Mouse (Mus musculus): ENCODE data around the gene Opn3. TPM values are rescaled to one million over a fixed set of nuclear protein-coding genes. Genes with fewer than 3 reads are reported as not detected.
A peak's percentile ranks its signal among the peaks of the same experiment; 100 is the strongest.

Opn3 gene
- 1 to 10 TPM; 4.0 to 4.6 TPM for total RNA-seq (2021)
- long read RNA-seq, experiment 1, transcript Opn3-201 (4 exons, 1,913 nt) = major isoform, 9 of 11 reads
- long read RNA-seq, experiment 1, partial matches to known transcripts = 2 of 11 reads
- long read RNA-seq, experiment 1, other reads (novel, unspliced or antisense) = 0 of 11 reads
- long read RNA-seq, experiment 2, transcript Opn3-201 (4 exons, 1,913 nt) = major isoform, 11 of 11 reads
- long read RNA-seq, experiment 2, partial matches to known transcripts = 0 of 11 reads
- long read RNA-seq, experiment 2, other reads (novel, unspliced or antisense) = 0 of 11 reads

DNA sequence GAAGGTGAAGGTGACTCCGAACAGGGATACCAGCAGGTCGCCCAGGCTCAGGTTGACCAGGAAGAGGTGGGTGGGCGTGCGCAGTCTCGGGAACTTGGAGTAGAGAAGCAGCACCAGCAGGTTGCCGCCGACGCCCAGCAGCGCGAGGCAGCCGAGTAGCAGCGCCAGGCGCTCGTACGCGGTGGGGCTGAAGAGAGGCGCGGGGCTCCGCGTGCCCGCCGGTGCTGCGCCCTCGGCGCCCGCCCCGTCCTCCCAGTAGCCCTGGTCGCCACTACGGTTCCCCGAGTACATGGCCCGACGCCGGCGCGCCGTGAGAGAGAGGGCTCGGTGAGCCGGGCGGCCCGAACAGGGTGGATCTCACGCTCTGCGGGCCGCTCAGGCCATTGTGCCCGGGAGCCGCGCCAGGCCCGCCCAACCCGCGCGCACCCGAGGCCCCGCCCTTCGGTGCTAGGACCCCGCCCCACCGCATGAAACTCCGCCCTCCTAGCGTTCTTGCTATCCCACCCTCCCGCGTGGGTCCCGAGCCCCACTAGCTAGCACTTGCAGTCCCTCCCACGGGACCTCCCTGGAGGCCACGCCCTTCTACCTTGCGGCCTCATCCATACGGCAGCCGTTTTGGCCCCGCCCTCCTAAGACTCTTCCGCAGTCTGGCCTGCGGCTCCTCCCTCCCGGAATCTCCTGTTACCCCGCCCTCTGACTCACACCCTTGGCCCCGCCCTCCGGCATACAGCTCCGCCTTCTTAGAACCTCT is at the start of gene Opn3, which contains the start of gene Chml:
Gene Opn3 (minus strand): TSS at position 531 of the 751 bp plus-strand sequence.
Gene Chml (minus strand): TSS at position 656 of the 751 bp plus-strand sequence.
- DNase-seq = peak; percentile 99

DNA sequence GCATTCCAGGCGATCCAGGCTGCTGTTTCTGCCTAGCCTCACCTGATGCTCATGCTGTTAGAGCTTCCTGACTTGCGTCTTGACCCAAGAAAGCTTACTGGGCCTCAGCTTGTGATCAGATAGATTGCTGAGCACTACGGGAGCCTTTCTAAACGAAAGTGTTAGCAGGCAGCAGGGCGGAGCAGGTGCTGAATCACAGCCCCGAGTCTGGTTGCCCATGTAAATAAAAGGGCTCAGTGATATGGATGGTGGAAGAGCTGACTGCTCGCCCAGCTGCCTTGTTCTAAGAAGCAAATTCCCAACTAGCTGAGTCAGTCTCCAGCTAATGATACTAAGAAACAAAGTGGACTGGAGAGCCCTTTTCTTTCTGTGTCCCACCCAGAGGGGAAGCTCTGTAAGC is 33.2 kb upstream of the Opn3 start:
- DNase-seq = no peak

DNA sequence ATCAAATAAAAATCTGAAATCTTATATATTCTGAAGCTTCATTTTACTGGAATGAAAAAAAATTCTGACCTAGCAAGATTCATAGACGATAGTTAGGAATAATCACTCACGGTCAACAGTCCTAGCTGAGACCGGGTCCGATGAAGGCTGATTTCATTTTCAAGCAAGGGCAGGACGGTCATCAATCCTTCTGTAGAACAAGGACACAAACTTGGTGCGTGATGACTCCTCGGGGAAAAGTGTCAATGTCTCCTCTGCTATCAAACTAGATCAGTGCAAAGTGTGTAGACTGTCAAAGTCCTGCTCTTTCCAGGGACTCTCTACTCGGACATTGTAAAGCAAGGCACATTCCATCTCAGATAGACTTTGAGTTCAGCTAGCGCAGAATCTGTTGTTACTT is 24.3 kb upstream of the Opn3 start:
- no peak for DNase-seq

DNA sequence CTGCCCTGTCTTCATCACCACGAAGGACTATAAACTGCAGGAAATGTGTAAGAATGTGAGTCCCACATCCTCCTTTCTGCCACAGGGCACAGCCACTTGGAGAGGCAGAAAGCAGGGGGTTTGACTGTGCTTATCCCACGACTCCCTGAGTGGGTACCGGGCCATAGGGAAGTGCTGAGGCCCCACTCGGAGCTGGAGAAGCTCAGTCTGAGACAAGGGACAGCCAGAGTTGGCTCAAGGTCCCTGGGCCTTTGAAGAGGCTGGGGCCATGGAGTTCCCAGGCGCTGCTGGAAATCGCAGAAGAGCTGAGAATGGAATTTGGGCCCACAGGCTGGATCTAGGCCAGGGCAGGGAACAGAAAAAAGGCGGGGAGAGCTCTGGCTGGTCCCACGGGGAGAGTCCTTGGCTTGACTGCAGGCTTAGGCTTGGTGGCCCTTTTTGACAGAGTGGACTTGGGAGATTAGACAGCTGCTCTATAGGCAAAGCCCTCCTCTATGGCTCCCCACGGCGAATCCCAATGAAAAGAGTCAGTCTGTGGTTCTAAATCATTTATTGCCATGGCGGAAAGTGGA is 19.8 kb upstream of the Opn3 start:
- DNase-seq = peak; percentile 16

DNA sequence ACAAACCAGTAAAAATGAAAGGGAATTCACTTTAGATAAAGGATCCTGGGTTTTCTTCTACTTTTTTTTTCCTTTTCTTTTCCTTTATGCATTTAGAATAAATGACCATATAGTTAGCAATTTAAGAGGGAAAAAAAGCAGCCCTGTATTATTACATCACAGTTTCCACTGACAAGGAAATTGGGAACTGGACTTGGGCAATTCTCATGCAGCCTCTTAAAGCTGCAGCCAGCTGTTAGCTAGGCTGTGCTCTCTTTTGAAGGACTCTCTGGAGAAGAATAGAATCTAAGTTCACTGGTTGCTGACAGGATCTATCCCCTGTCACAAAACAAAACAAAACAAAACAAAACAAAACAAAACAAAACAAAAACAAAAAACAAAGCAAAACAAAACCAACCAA is 15.4 kb upstream of the Opn3 start:
- no peak for DNase-seq

DNA sequence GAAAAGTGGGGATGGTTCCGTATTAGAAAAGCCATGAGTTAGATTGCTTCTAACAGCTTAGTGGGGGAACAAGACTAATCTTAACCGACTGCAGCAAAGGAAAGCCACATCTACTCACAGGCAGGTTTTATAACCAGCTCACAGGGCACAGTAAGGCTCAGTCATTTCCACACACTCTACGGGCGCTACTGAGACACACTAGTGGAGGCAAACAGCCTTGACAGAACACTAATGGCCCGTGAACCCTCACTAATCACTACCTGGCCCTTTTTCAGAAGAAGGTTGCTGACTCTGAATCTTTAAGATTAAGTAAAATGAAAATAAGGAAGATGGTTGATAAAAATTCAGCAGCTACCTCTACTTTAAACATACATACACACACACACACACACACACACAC is 15.0 kb upstream of the Opn3 start:
- no peak for DNase-seq

DNA sequence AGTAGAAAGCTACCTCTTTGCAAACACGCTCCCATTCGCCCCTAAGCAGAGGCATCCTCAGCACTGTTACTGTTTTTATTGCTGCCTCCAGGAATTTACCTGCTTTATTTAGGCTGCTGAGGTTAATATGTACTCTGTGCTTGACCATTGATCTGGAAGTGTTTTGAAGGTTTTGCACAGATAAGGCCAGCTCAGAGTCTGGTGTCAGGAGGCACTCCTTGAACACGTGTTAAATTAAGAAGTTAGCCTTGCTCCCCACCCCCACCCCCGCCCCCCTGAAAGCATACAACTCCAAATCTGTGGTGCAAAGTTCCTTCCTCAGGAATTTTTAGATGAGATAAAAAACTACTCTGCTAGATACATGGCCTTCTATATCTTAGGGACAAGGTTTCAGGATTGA is 8.6 kb upstream of the Opn3 start:
- no peak for DNase-seq

DNA sequence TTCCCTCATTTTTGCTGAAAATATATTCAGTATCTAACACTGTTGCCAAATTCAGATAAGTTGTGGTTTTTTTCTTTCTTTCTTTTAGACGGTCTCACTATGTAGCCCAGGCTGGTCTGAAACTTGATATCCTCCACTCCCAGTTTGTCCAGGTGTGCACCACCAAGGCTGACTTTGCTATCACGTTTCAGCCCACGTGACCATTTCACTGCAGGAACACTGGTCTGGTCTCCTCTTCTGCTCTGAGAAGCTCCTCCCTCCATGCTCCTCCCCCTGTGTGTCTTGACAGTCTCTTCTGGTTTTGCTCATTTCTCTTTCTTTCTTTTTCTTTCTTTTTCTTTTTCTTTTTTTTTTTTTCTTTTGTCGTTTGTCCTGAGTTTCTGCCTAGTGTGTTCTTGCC is 7.2 kb upstream of the Opn3 start:
- DNase-seq = no peak

DNA sequence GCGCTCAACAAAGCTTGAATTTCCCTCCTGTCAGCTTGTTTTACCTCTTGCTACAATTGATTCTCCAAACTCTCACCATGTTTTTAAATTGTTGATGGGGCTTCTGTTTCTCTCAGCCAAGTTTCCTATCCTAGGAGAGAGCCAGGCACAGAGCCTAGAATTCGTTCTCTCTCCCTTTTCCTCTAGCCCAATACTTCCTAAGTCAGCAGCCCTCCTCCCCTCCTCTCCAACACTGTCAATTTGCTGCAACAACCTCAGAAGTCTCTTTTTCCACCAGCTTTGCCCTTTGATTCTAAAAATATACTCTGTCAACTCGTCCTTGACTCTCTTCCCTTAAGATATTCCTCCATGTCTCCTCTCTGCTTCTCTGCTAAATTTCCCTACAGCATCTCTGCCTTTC is 6.8 kb upstream of the Opn3 start:
- DNase-seq = no peak

DNA sequence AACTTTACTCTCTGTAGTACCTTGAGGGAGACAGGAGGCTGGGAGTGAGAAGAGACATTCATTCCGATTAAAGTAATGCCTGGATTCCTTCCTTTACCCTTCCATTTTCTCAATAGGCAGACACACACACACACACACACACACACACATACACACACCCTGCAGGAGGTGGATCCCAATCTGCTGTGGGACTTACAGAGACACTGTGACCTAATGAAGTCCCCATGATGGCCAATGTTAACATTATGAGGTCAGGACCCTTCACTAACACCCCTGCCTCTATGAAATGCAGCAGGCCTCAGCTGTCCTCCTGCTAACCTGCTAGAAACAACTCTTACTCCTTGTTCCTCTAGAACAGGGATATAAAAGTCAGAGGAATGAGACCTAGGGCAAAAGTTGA is 5.7 kb upstream of the Opn3 start, which contains the start of gene Wdr64:
Gene Wdr64 (plus strand): TSS at position 301 of the 400 bp plus-strand sequence.
- DNase-seq = no peak

DNA sequence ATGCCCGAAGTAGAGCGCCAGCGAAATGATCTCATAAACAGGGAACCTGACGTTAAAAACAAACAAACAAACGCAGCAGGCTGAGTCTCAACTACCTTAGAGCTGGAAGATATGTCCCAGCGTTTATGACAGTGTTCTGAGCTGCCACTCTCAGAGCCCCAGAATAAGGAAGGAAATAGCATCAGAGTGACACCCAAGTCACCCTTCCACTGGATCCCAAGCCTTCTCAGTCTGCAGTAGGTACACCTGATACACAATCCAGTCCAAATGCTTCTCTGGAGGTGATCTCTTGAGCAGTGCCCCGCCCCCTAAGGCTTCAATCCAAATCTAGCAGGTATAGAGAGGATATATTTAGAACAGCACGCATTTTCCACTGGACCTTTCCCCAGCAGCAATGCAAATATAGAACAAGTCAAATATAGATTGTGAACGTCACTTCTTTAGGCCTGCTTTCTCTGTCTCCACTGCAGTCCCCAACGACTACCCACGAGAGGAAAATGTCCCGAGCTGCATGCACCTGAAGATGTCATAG is 919 bp upstream of the Opn3 start:
- DNase-seq = no peak

DNA sequence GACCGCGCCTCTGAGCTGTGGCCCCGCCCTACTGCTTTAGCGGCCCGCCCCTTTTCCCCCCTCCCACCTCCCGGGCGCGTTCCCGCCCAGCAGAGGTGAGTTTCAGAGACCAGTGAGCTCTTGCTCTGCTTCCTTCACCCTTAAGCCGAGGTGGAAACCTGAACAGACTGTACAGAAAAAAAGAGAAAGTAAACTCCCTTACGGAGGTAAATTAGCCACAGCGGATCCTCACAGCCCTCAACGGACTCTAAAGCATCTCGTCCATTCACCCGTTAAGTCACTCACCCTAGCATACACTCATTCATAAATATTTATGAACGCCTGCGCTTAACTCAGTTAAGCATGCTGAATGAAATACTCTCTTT is 403 bp upstream of the Opn3 start:
- no peak for DNase-seq

DNA sequence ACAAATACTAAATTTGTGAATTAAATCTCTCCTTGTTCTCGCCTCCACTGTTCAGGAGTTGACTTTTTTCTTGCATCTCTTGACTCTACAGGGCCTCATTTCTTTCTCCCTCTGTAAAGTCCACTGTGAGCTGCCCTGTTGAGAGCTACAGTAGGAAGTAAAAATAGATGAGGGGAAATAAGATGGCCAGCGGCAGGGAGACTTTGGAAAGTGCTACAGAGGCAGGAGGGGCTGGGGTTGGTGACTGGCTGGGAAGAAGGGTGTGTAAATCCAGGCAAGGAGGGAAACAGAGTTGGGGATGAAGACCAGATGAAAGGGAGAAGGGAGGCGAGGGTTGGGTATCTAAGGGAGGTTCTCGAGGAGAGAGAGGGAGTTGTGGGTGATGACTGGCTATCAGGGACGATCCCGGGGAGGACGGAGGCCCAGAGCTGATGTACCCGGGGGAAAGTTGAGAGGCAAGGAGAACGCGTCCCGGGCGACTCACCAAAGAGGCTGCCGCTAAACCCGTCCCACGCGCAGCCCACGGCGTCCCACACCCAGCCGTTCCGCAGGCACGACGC is 810 bp downstream of the Opn3 start:
- DNase-seq = no peak

DNA sequence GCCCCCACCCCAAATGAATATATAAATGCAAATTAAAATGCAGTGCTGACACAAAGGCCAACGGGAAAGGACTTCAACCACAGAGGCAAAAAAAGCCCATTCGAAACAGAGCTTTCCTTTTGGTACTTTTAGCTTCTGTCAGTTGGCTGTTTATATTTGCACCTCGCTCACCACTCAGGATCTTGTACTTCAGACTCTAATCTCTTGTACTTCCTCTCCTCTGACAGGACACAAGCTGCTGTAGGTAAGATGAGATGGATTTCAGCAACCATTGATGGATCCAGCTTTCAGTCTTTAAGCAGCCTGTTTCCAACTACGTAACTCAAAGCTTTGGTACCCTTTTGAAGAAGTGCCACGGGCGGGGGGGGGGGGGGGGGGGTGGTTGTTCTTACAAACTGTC is 11.6 kb downstream of the Opn3 start:
- DNase-seq = no peak

DNA sequence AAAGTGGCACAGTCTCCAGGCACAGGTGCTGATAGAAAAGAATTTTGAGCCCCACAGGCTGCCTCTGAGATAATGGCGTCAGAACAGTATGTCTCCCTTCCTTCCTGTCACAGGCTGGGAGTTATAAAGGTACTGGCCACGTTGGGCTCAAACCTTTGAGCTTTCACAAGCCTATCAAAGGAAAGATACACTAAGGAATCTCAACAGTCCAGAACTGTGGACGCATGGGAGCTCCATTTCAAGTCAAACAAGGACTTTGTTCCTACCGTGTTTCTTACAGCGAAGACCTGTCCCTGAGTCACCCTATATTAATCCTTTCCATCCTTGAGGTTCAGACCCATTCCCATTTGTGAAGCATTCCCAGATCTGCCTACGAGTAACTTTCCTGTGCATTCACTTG is 15.1 kb downstream of the Opn3 start:
- DNase-seq = no peak

DNA sequence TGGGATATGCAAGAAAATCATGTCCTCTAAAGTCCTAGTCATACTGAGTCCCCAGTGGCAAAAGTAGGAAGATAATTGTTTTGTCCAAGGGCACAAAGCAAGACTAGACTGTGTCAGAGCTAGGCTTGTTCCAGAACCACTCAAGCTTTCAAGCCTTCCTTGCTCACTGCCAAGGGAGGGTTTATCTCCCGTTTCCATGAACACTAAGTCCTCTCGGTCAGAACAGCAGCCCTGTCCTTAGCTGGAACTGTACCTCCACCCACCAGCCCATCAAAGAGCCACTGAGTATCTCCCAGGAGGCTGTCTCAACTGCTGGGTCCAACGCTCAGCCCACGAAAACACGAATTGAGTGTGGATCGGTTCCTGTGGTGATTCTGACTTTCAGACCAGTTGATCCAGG is 17.5 kb downstream of the Opn3 start:
- DNase-seq = no peak

DNA sequence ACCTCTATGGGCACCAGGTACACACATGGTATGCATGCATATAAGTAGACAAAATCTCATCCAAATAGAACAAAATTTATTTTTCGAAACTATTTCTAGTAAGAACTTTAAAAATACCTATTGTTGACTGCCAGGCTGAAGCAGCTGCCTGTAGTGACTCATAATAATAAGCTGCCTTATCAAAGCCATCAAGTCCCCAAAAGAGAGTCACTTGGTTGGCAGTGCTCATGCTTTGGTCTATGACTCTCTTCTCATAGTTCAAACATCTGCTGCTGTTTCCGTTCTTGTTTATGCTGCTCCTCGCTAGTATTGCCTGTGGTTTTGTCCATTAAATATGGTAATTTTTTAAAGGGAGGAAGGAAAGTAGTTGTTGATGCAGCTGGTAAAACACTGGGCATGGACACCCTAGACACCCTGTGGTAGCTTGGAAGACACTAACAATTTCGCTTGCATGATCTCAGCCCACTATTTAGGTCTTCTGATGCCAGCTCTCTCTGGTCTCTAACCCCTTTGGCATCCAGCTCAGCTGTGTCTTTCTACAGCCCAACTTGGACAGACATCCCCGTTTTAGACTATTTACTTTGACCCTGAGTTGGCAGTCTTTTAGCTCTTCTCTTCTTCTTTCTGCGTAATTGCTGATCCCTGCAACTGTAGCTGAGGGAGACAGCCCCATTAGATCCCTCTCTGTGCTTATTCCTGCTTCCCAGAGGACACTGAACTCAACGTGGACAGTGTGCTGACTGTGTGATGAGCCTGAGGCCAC is 18.8 kb downstream of the Opn3 start:
- no peak for DNase-seq

DNA sequence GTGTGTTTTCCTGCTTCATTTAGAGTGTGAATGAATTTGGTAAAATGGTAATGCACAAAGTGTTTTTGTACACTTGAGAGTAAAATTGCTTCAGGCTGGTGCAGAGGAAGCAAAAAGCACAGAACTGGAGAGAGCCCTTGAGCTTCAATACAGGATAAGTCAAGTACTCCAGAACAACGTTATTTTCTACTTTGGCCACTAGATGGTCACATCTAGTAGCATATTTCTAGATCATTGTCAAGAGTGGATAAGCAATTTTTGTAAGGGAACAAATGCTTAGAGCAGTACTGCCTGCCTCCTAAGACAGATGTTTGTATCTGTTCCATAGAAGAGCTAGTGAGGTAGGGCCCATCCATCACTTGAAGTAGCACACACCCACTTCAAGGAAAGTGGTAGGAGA is 20.9 kb downstream of the Opn3 start:
- DNase-seq = no peak

DNA sequence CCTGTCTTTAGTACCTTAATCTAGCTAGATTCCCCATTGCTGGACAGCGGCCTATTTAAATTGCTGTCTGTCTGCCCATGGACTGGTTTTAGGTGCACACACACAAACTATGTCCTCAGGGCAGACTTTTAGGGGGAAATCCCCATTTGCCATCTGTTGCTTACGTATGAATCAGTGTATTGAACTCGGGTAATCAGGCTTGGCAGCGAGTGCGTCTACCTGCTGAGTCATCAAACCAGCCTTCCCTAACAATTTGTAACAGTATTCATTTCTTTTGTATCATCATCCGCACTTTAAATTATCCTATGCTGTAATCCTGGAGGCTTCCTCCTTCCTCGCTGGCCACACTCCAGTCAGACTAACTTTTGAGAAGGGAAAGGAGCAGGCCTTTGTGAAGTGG is 22.5 kb downstream of the Opn3 start:
- no peak for DNase-seq

DNA sequence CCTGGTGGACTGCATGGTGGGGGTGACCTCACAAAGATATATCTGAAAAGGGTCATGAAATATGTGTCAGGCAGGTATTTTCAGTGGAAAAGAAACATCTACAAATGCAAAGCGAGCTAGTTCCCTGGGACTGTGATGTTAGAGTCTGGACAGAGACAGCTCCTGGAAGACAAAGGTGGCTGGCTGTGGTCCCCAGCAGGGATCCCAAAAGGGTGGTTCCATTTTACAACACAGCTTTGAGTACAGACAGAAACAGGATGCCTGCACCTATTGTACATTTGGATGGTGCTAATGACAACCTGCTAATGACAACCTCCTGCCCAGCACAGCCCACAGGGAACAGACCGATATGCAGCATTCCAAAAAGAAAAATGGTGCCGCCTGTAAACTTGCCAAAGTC is 23.1 kb downstream of the Opn3 start:
- no peak for DNase-seq

DNA sequence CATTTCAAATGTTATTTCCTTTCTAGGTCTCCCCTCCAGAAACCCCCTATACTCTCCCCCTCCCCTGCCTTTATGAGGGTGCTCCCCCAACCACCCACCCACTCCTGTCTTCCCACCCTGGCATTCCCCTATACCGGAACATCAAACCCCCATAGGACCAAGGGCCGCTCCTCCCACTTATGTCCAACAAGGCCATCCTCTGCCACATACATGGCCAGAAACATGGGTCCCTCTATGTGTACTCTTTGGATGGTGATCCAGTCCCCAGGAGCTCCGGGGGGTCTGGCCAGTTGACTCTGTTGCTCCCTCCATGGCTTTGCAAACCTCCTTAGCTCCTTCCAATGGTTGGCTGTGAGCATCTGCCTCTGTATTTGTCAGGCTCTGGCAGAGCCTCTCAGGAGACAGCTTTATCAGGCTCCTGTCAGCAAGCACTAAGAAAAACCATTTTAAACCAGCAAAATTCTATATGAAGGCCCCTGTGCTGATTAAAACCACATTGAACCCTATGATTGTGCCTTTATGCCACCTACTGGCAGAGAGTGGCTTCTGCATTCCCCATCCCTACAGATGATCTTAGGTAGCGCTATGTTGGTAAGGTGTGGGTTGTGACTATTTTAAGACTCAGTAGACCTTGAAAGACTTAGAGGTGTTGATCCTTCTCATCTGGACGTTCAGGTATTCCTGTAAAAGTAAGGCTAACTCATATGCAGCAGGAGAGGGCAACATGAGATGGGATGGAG is 23.7 kb downstream of the Opn3 start:
- no peak for DNase-seq

DNA sequence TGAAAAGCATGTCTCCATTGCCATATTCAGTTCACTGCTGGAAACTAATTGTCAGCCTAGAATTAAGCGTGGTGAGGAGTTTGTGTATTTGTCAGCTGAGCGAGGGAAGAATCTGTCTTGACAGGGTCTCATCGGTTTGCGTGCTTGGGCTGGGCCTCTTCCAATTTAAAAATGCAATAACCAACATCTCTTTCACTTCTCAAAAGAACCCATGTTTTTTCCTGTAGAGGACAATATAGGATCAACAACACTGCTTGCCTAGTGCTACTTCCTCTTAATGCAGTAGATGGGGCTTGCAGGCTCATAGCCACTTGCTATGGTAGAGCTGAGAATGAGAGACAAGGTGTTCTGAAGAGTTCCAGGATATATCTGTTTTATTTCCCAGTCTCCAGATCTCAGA is 32.7 kb downstream of the Opn3 start:
- no peak for DNase-seq

Measured in gastrocnemius, postnatal 25 days (tissue).